Mouse (Mus musculus) limb, embryonic 14.5 days (tissue): ENCODE results near the gene Meox2. TPM values are rescaled to one million over a fixed set of nuclear protein-coding genes. Genes with fewer than 3 reads are reported as not detected.
"Not testable (repeated sequence)": the region's sequence is repeated elsewhere in the genome, so short reads cannot be mapped to it uniquely, and the experiment has no call there.

Experiments
- ATAC-seq: fragments of 200-750 bp; cut with Nextera tagmentation; 2 replicates; pipeline ENCODE4 v1.8.0; 2017; ENCODE audit warnings: low read depth, moderate number of reproducible peaks, moderate TSS enrichment; ENCODE audit not compliant: low FRiP score
- DNase-seq: peaks from one replicate; pipeline ENCODE4 v3.0.0-alpha.2; 2015; ENCODE audit warnings: low spot score
- H3K27ac ChIP-seq: fragments of 300-500 bp; sonication (generic); replicated peaks from 2 replicates; pipeline ENCODE4 v1.5.1; 2014; ENCODE audit warnings: low read depth, mild to moderate bottlenecking, low read length, moderate library complexity, mixed read lengths
- H3K27me3 ChIP-seq: fragments of 300-500 bp; sonication (generic); 2 replicates; pipeline ENCODE4 v1.6.1; 2014; ENCODE audit warnings: low read length, mixed read lengths; ENCODE audit not compliant: control insufficient read depth, insufficient read depth
- H3K36me3 ChIP-seq: fragments of 300-500 bp; sonication (generic); 2 replicates; pipeline ENCODE4 v1.6.1; 2014; ENCODE audit warnings: mild to moderate bottlenecking, low read length, moderate library complexity, mixed read lengths; ENCODE audit not compliant: control insufficient read depth, insufficient read depth
- H3K4me1 ChIP-seq: fragments of 300-500 bp; sonication (generic); 2 replicates; pipeline ENCODE4 v1.6.1; 2014; ENCODE audit warnings: antibody characterized with exemption, low read length, mixed read lengths; ENCODE audit not compliant: control insufficient read depth, insufficient read depth
- H3K4me2 ChIP-seq: fragments of 300-500 bp; sonication (generic); replicated peaks from 2 replicates; pipeline ENCODE4 v1.6.1; 2014; ENCODE audit warnings: low read depth, mild to moderate bottlenecking, low read length, moderate library complexity; ENCODE audit not compliant: severe bottlenecking
- H3K4me3 ChIP-seq: fragments of 300-500 bp; sonication (generic); replicated peaks from 2 replicates; pipeline ENCODE4 v1.5.1; 2014; ENCODE audit warnings: low read length
- H3K9ac ChIP-seq: fragments of 300-500 bp; sonication (generic); 2 replicates; pipeline ENCODE4 v1.6.1; 2014; ENCODE audit warnings: mild to moderate bottlenecking, low read depth, low read length, moderate library complexity; ENCODE audit not compliant: severe bottlenecking
- H3K9me3 ChIP-seq: fragments of 300-500 bp; sonication (generic); 2 replicates; pipeline ENCODE4 v1.6.1; 2016; ENCODE audit warnings: low read length; ENCODE audit not compliant: control insufficient read depth
- POLR2A ChIP-seq: fragments of 200-500 bp; IDR thresholded peaks from 2 replicates; pipeline ENCODE4 v1.8.0; 2012; ENCODE audit warnings: inconsistent platforms, mild to moderate bottlenecking, moderate library complexity, borderline replicate concordance; ENCODE audit not compliant: insufficient read depth, insufficient read length; ENCODE audit errors: extremely low read depth
- WGBS: fragments of 180-500 bp; shearing (Covaris S2); extraction: QIAGEN DNeasy Blood & Tissue Kit; methylation state at CpG from one replicate; pipeline ENCODE4 v1.1.7; 2014; 5-methylcytosine and 5-hydroxymethylcytosine counted together
- polyA plus RNA-seq, 2 experiments: library from polyadenylated mRNA; depleted of rRNA in 1 of 2; stranded (reverse) in 1 of 2; unstranded in 1 of 2; fragments of >200 nt; fragmentation: Nextera tagmentation in 1 of 2; extraction: Ambion mirVana in 1 of 2; gene quantifications; 2 replicates each; pipeline versions ENCODE4 v1.2.1 to v1.2.3; 2012 to 2014

The Meox2 gene
- polyA plus RNA-seq (2012; rRNA removed): 88.2 and 105 TPM in 2 replicates
- 55.4 and 57.0 TPM in 2 replicates for polyA plus RNA-seq (2014; fragmentation: Nextera tagmentation; extraction: Ambion mirVana)

- peak within 1 kb of the TSS; percentile 87 for H3K9ac ChIP-seq
- ATAC-seq (peak; percentile 92), DNase-seq (peak; percentile 91)
- TF ChIP-seq POLR2A: peak; percentile 61; the same call in 1 of the 2 replicates
- H3K4me3 ChIP-seq: peak within 1 kb of the TSS; percentile 70
- H3K4me2 ChIP-seq: peak within 1 kb of the TSS; percentile 73
- 0% methylated on average over 12 of the region's 12 CpGs for WGBS
- H3K9me3 ChIP-seq: no peaks in the 10 kb centered on the region
- 0 out of 2 replicates have a peak, but pooled peaks cover 3% of the 10 kb centered on the region for H3K27me3 ChIP-seq
- no peaks in the 10 kb centered on the region for H3K36me3 ChIP-seq
- H3K4me1 ChIP-seq: peaks cover 12% of the 10 kb centered on the region
- peak within 1 kb of the TSS; percentile 90 for H3K27ac ChIP-seq
Observed at GRCm38 (mm10) chr12:37108390-37108738, at the start of gene Meox2. Meox2 (plus strand) TSS chr12:37108540.

- no peak overlapping the region for H3K9ac ChIP-seq
- no peak for TF ChIP-seq POLR2A
- DNase-seq: no peak
- H3K27ac ChIP-seq: no peak overlapping the region
- H3K4me1 ChIP-seq: no peaks in the 10 kb centered on the region
- no peaks in the 10 kb centered on the region for H3K9me3 ChIP-seq
- H3K27me3 ChIP-seq: no peaks in the 10 kb centered on the region
- WGBS: 56% methylated on average over 3 of the region's 3 CpGs
- H3K4me3 ChIP-seq: no peak overlapping the region
- no peak overlapping the region for H3K4me2 ChIP-seq
- ATAC-seq: no peak
- H3K36me3 ChIP-seq: no peaks in the 10 kb centered on the region
Observed at GRCm38 (mm10) chr12:37072636-37073035, 35.7 kb upstream of the Meox2 start.

GRCm38 (mm10) chr12:37077308-37077707 is 31.0 kb upstream of the Meox2 start:
- no peak overlapping the region for H3K27ac ChIP-seq
- DNase-seq (peak; percentile 21), ATAC-seq (no peak)
- 17% methylated on average over 1 of the region's 1 CpGs for WGBS
- H3K4me3 ChIP-seq: no peak overlapping the region
- H3K36me3 ChIP-seq: no peaks in the 10 kb centered on the region
- no peak overlapping the region for H3K4me2 ChIP-seq
- TF ChIP-seq POLR2A: no peak
- no peaks in the 10 kb centered on the region for H3K27me3 ChIP-seq
- H3K9me3 ChIP-seq: no peaks in the 10 kb centered on the region
- H3K9ac ChIP-seq: no peak overlapping the region
- H3K4me1 ChIP-seq: no peaks in the 10 kb centered on the region

DNA sequence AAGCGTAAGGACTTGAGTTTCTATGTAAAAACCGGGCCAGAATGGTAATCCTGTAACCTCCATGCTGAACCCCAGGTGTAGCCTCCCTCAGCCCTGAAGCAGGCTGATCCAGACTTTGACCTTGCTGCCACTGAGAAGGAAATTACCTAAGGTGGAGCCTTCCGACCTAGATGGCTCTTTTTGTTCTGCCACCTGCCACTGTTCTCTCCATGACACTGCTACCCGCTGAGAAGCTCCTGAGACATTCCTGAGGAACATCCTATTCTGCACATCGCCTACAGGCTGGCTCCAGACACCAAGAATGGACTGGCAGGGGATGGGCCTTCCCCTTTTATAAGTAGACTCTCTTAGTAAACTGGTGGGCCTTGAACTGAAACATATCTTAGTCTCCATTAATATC is 28.3 kb upstream of the Meox2 start:
- H3K9ac ChIP-seq, H3K27ac ChIP-seq, ATAC-seq, H3K36me3 ChIP-seq, H3K4me2 ChIP-seq, H3K27me3 ChIP-seq, H3K4me1 ChIP-seq, DNase-seq, H3K9me3 ChIP-seq, H3K4me3 ChIP-seq: not testable (repeated sequence)
- WGBS: 67% methylated on average over 5 of the region's 5 CpGs

DNA sequence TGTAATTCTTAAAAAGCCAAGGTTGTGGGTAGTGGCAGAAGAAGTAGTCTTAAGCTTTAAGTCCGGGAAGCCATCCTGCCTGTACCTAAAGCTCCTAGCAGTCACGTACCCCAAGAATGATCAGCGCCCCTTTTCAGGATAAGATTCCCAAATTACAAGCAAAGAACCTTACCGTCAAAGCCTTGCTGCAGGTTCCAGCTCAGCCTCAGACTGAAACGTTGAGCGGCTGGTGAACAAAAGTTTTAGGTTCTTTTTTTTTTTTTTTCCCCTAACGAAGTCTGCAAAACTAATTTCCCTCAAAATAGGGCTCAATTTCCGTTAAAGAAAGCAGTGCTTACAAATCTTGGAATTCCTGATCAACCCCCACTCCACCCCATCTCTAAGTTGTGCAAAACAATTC is 1.8 kb upstream of the Meox2 start:
- peak overlapping the region; percentile 73 for H3K4me2 ChIP-seq
- 21% methylated on average over 8 of the region's 8 CpGs for WGBS
- no peak for DNase-seq

GRCm38 (mm10) chr12:37107150-37107549 is 1.2 kb upstream of the Meox2 start:
- Histone ChIP-seq H3K9ac (peak overlapping the region; percentile 87; the same call in 1 of the 2 replicates), H3K9me3 (no peaks in the 10 kb centered on the region), H3K4me3 (peak overlapping the region; percentile 70; the same call in 1 of the 2 replicates), H3K4me1 (peaks cover 12% of the 10 kb centered on the region), H3K27me3 (0 out of 2 replicates have a peak, but pooled peaks cover 3% of the 10 kb centered on the region), H3K4me2 (peak overlapping the region; percentile 73), H3K27ac (no peak overlapping the region), H3K36me3 (no peaks in the 10 kb centered on the region)
- DNase-seq (no peak), ATAC-seq (no peak)
- 23% methylated on average over 2 of the region's 2 CpGs for WGBS
- no peak for TF ChIP-seq POLR2A

More for the DNA sequence above, 1.8 kb upstream of the Meox2 start:
- Histone ChIP-seq H3K9me3 (no peaks in the 10 kb centered on the region), H3K36me3 (no peaks in the 10 kb centered on the region), H3K27ac (no peak overlapping the region), H3K4me1 (peaks cover 12% of the 10 kb centered on the region), H3K9ac (no peak overlapping the region), H3K4me3 (peak overlapping the region; percentile 18; the same call in 1 of the 2 replicates), H3K27me3 (0 out of 2 replicates have a peak, but pooled peaks cover 3% of the 10 kb centered on the region)
- no peak for TF ChIP-seq POLR2A
- ATAC-seq: no peak
